Mouse (Mus musculus) MEL (cell line): ENCODE results near the gene 1700012A03Rik.

ENCODE experiments used
- CTCF ChIP-seq, 3 experiments: IDR thresholded peaks in 2 of 3; conservative IDR thresholded peaks in 1 of 3; 2 replicates each; pipeline ENCODE4 v1.5.1; 2011 to 2012; ENCODE audit warnings: low read length in 3 of 3, low read depth in 2 of 3, mild to moderate bottlenecking in 2 of 3, improper control_type of control experiment in 1 of 3, inconsistent platforms in 1 of 3, mixed read lengths in 1 of 3, moderate library complexity in 1 of 3; ENCODE audit not compliant: control insufficient read depth in 1 of 3, insufficient read depth in 1 of 3, poor library complexity in 1 of 3, severe bottlenecking in 1 of 3
- EP300 ChIP-seq, 2 experiments: IDR thresholded peaks; 2 replicates each; pipeline ENCODE4 v1.6.1; 2011; ENCODE audit warnings: improper control_type of control experiment in 2 of 2, low read length in 2 of 2, low read depth in 1 of 2, mild to moderate bottlenecking in 1 of 2
- UBTF ChIP-seq: IDR thresholded peaks from 2 replicates; pipeline ENCODE4 v1.6.1; 2012; ENCODE audit warnings: low read depth, mild to moderate bottlenecking, inconsistent platforms, low read length, improper control_type of control experiment, moderate library complexity, borderline replicate concordance; ENCODE audit not compliant: insufficient read depth
- USF1 ChIP-seq: IDR thresholded peaks from 2 replicates; pipeline ENCODE4 v1.6.1; 2014; ENCODE audit warnings: low read depth, mild to moderate bottlenecking, inconsistent platforms, low read length, improper control_type of control experiment, moderate library complexity
- USF2 ChIP-seq, 2 experiments: IDR thresholded peaks; 2 replicates each; pipeline ENCODE4 v1.6.1; 2011 to 2012; ENCODE audit warnings: improper control_type of control experiment in 2 of 2, low read length in 2 of 2, borderline replicate concordance in 1 of 2, inconsistent platforms in 1 of 2, low read depth in 1 of 2, mild to moderate bottlenecking in 1 of 2; ENCODE audit not compliant: insufficient read depth in 1 of 2

DNA sequence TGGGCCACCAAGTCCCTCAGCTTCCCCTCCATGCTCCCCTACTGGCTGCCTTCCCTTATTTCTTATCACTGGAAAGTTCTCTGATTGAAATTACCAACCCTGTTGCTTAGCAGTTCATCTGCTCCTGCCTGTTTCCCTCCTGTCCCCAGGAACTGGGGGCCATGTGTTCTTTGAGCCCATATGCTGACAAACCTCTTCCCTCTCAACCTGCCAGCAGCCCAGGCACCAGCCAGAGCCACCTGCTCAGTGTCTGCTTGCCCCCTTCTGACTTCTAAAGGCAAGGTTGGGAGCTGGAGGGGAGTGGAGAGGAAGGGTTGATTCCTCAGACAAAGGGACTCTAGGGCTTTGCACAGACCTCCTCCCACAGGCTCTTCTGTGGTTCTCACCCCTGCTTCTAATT lies 4.7 kb upstream of the 1700012A03Rik start:
- TF ChIP-seq UBTF (no peak), USF1 (no peak), EP300 (IDR thresholded peaks at IDR 0.05; ENCODE audit: low read depth in 1 of 2, low read length in 2 of 2) (no peak), CTCF (IDR thresholded peaks at IDR 0.05 in 2 of 3, conservative IDR thresholded peaks at IDR 0.05 in 1 of 3; ENCODE audit: control insufficient read depth in 1 of 3, insufficient read depth in 1 of 3, low read depth in 2 of 3, low read length in 3 of 3, poor library complexity in 1 of 3, severe bottlenecking in 1 of 3) (no peak), USF2 (IDR thresholded peaks at IDR 0.05; ENCODE audit: borderline replicate concordance in 1 of 2, insufficient read depth in 1 of 2, low read depth in 1 of 2, low read length in 2 of 2) (no peak)
